Mouse (Mus musculus) megakaryocyte, embryonic 14.5 days (primary cell): ENCODE data around the gene Nr2f1.

Experiments
- FLI1 ChIP-seq: IDR thresholded peaks from 2 replicates; pipeline ENCODE4 v1.6.1; 2012; ENCODE audit warnings: low read length, inconsistent platforms, mixed read lengths
- GATA1 ChIP-seq: IDR thresholded peaks from 3 replicates; pipeline ENCODE4 v1.6.1; 2012; ENCODE audit warnings: mixed read lengths, low read length, inconsistent platforms, borderline replicate concordance

- TF ChIP-seq GATA1 (no peak), FLI1 (no peak)
Observed at GRCm38 (mm10) chr13:78178771-78179170, 20.8 kb downstream of the Nr2f1 start.
